Mouse (Mus musculus): ENCODE data around the gene Cyp2j12. TPM values are rescaled to one million over a fixed set of nuclear protein-coding genes. Genes with fewer than 3 reads are reported as not detected.

The Cyp2j12 gene
- polyA plus RNA-seq, 1 experiment from 2014 or later = not detected

DNA sequence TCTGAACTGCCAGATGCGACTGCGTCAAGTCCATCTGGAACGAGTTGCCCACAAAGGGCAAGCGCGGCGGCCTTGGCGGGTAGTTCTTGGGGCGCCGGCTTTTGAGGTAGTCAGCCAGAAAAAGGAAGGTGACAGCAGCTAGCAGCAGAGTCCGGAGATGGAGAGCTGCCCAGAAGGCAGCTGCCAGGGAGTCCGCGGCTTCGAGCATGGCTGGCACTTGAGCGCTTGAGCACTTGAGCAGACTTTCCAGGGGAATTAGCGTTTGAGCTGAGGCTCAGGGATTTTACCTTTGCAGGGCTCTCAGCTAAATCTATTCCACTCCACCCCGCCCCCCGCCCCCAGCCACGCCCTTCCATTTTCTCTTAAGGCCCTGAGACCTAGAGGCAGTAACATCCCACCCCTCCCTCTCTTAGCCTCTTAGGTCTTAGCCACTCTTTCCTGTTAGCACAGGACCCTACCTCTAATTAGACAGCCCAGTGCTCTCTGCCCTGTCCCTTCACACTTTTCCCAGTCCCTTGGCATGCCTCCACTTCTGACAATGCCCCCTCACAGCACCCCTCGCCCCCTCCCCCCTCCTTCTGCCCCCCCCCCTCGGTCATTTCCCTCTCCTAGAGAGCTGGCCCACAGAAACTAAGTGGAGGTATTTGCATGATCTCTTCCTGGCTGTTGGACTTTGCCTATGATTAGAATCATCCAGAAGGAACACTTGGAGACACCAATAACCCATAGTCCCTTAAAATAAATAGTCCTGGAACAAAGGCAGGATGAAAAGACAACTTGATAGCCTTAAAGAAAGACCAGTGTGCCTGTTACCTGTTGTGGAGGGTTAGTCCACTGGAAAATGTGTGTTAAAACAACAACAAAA is 63.5 kb downstream of the Cyp2j12 start, which contains the start of gene Cyp2j13:
Gene Cyp2j13 (minus strand): TSS at position 286 of the 865 bp plus-strand sequence.
- DNase-seq (ENCODE audit: low spot score) (peak; percentile 6), ATAC-seq (replicated peaks; ENCODE audit: low FRiP score, low read depth) (no peak)

DNA sequence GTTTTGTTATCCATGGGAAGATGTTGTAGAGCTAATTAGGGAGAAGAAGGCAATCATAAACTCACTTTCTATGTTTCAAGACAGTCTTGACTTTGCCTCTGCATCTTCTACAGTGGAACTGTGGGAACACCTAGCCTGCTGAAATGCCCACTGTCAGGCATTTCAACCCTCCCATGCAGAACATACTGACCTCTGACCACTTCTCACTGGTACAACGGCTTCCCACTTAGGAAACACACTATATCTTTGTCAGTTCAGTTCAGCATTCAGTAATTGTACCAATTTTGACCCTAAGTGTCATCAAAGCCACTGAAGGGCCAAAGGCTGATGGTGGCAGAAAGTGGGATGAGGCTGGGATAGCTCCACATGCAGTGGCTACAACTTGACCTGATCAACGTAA is 78.9 kb downstream of the Cyp2j12 start:
- ATAC-seq (replicated peaks; ENCODE audit: low FRiP score, low read depth) (peak; percentile 54; the same call in 1 of the 2 replicates), DNase-seq (ENCODE audit: low spot score) (peak; percentile 2)
- Histone ChIP-seq H3K4me2 (ENCODE audit: low read length) (no peak overlapping the region), H3K4me1 (replicated peaks; ENCODE audit: insufficient read depth, low read length) (no peaks in the 10 kb centered on the region), H3K9me3 (replicated peaks; ENCODE audit: low read length) (no peaks in the 10 kb centered on the region), H3K27ac (no peak overlapping the region), H3K9ac (ENCODE audit: low read depth, low read length) (no peak overlapping the region), H3K36me3 (ENCODE audit: insufficient read depth, low read length) (no peaks in the 10 kb centered on the region), H3K4me3 (replicated peaks; ENCODE audit: low read depth, low read length) (no peak overlapping the region), H3K27me3 (ENCODE audit: insufficient read depth, low read length) (no peaks in the 10 kb centered on the region)
- 70% methylated on average over 2 of the region's 2 CpGs for WGBS
- TF ChIP-seq CTCF (IDR thresholded peaks at IDR 0.05; ENCODE audit: low read depth) = no peak

More for the DNA sequence above, 63.5 kb downstream of the Cyp2j12 start, which contains the start of gene Cyp2j13:
- Histone ChIP-seq H3K4me1 (replicated peaks; ENCODE audit: insufficient read depth, low read length) (no peaks in the 10 kb centered on the region), H3K9me3 (replicated peaks; ENCODE audit: low read length) (no peaks in the 10 kb centered on the region), H3K36me3 (ENCODE audit: insufficient read depth, low read length) (no peaks in the 10 kb centered on the region), H3K4me2 (ENCODE audit: low read length) (peak within 1 kb of the TSS; percentile 52), H3K27ac (no peak within 1 kb of the TSS), H3K27me3 (ENCODE audit: insufficient read depth, low read length) (no peaks in the 10 kb centered on the region), H3K9ac (ENCODE audit: low read depth, low read length) (0 out of 2 replicates have a peak within 1 kb of the TSS, but pooled peaks have one; percentile 18), H3K4me3 (replicated peaks; ENCODE audit: low read depth, low read length) (0 out of 2 replicates have a peak within 1 kb of the TSS, but pooled peaks have one; percentile 14)
- 6% methylated on average over 19 of the region's 20 CpGs for WGBS
- TF ChIP-seq CTCF (IDR thresholded peaks at IDR 0.05; ENCODE audit: low read depth) = no peak

DNA sequence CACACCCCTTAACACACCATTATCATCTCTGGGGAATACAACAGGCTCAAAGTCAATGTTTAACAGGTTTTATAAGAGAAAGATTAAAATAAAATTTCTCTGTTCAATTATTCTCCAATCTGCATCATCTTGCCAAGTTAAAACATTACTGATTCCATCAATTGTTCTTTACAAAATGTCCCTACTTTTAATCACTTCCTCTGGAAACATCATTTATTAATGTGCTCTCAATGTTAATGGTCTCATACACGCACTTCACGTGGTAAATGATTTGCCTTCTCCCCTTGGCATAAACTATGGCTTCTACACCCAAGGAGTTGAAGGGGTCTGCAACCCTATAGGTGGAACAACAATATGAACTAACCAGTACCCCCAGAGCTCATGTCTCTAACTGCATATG is 80.8 kb downstream of the Cyp2j12 start:
- no peak overlapping the region for H3K4me2 ChIP-seq (ENCODE audit: low read length)
- H3K27ac ChIP-seq = no peak overlapping the region
- 67% methylated on average over 2 of the region's 2 CpGs for WGBS
- no peak for TF ChIP-seq CTCF (IDR thresholded peaks at IDR 0.05; ENCODE audit: low read depth)
- H3K4me3 ChIP-seq (replicated peaks; ENCODE audit: low read depth, low read length) = no peak overlapping the region
- no peaks in the 10 kb centered on the region for H3K36me3 ChIP-seq (ENCODE audit: insufficient read depth, low read length)
- H3K4me1 ChIP-seq (replicated peaks; ENCODE audit: insufficient read depth, low read length) = no peaks in the 10 kb centered on the region
- DNase-seq (ENCODE audit: low spot score) (no peak), ATAC-seq (replicated peaks; ENCODE audit: low FRiP score, low read depth) (no peak)
- no peak overlapping the region for H3K9ac ChIP-seq (ENCODE audit: low read depth, low read length)
- H3K27me3 ChIP-seq (ENCODE audit: insufficient read depth, low read length) = no peaks in the 10 kb centered on the region
- H3K9me3 ChIP-seq (replicated peaks; ENCODE audit: low read length) = no peaks in the 10 kb centered on the region

Other genes with a start within 250 kb of the Cyp2j12 start
- gene Hook1, start 173.9 kb downstream of the Cyp2j12 start, polyA plus RNA-seq (2015; fragmentation: Nextera tagmentation; extraction: Ambion mirVana) = 23.3 and 25.4 TPM in 2 replicates
- gene Cyp2j13, start 63.6 kb downstream of the Cyp2j12 start, polyA plus RNA-seq (2015; fragmentation: Nextera tagmentation; extraction: Ambion mirVana) = 8.6 and 10.5 TPM in 2 replicates
- 0.08 and 0.20 TPM in 2 replicates for gene Cyp2j7, start 95.5 kb upstream of the Cyp2j12 start, polyA plus RNA-seq (2015; fragmentation: Nextera tagmentation; extraction: Ambion mirVana)
- gene Cyp2j11, start 207.5 kb upstream of the Cyp2j12 start, polyA plus RNA-seq (2015; fragmentation: Nextera tagmentation; extraction: Ambion mirVana) = 17.1 and 19.2 TPM in 2 replicates

Data from kidney, postnatal 0 days (tissue).